Mouse (Mus musculus) activated CD4-positive, CD25-positive, alpha-beta regulatory T cell, adult 4 months (primary cell): ENCODE data around the gene Tmem201. TPM values are rescaled to one million over a fixed set of nuclear protein-coding genes. Genes with fewer than 3 reads are reported as not detected.
A peak's percentile ranks its signal among the peaks of the same experiment; 100 is the strongest.

ENCODE experiments used
- ATAC-seq: one replicate; pipeline ENCODE4 v1.8.0; 2017
- polyA plus RNA-seq, 2 experiments: library from polyadenylated mRNA; unstranded; fragments of 100-300 nt; shearing (Covaris generic); gene quantifications; one replicate each; pipeline ENCODE4 v1.2.1; 2017

Gene Tmem201
- polyA plus RNA-seq, 2 experiments from 2014 or later: 3.0 to 6.8 TPM

- peak; percentile 41 for ATAC-seq
These were observed 16.7 kb downstream of the Tmem201 start for GRCm38 (mm10) chr4:149721163-149721562.

GRCm38 (mm10) chr4:149719686-149720085 is 18.2 kb downstream of the Tmem201 start:
- no peak for ATAC-seq

- no peak for ATAC-seq
These were observed 23.3 kb downstream of the Tmem201 start for GRCm38 (mm10) chr4:149714542-149714941.

GRCm38 (mm10) chr4:149711955-149712354 is 25.9 kb downstream of the Tmem201 start:
- ATAC-seq: no peak

GRCm38 (mm10) chr4:149711485-149711884 is 26.4 kb downstream of the Tmem201 start:
- ATAC-seq: no peak

GRCm38 (mm10) chr4:149710510-149710909 is 27.3 kb downstream of the Tmem201 start:
- peak; percentile 100 for ATAC-seq

GRCm38 (mm10) chr4:149705941-149706340 is 31.9 kb downstream of the Tmem201 start:
- ATAC-seq: no peak

- ATAC-seq: no peak
These were observed 32.5 kb downstream of the Tmem201 start for GRCm38 (mm10) chr4:149705298-149705697.

- peak; percentile 25 for ATAC-seq
These were observed 35.4 kb downstream of the Tmem201 start, which contains the start of gene Pik3cd for GRCm38 (mm10) chr4:149702210-149702979. Pik3cd (minus strand) TSS chr4:149702571.

- ATAC-seq: peak; percentile 23
These were observed 36.2 kb downstream of the Tmem201 start for GRCm38 (mm10) chr4:149701426-149702209.

- no peak for ATAC-seq
These were observed 37.9 kb downstream of the Tmem201 start for GRCm38 (mm10) chr4:149699953-149700352.

GRCm38 (mm10) chr4:149698197-149698821 is 39.5 kb downstream of the Tmem201 start:
- peak; percentile 19 for ATAC-seq

GRCm38 (mm10) chr4:149697506-149698196 is 40.2 kb downstream of the Tmem201 start:
- ATAC-seq: peak; percentile 39

GRCm38 (mm10) chr4:149696189-149696971 is 41.5 kb downstream of the Tmem201 start:
- peak; percentile 34 for ATAC-seq

GRCm38 (mm10) chr4:149691368-149691767 is 46.5 kb downstream of the Tmem201 start:
- no peak for ATAC-seq

- ATAC-seq: peak; percentile 11
These were observed 47.0 kb downstream of the Tmem201 start for GRCm38 (mm10) chr4:149690828-149691280.

- ATAC-seq: peak; percentile 24
These were observed 47.8 kb downstream of the Tmem201 start for GRCm38 (mm10) chr4:149689822-149690700.

- no peak for ATAC-seq
These were observed 49.0 kb downstream of the Tmem201 start for GRCm38 (mm10) chr4:149688861-149689260.

GRCm38 (mm10) chr4:149684841-149685623 is 52.8 kb downstream of the Tmem201 start:
- ATAC-seq: no peak

- peak; percentile 20 for ATAC-seq
These were observed 54.0 kb downstream of the Tmem201 start for GRCm38 (mm10) chr4:149683875-149684274.
